Mouse (Mus musculus): ENCODE data around the gene Tmem203. TPM values are rescaled to one million over a fixed set of nuclear protein-coding genes. Genes with fewer than 3 reads are reported as not detected.

The Tmem203 gene
- polyA plus RNA-seq, 1 experiment from 2014 or later: 24.5 TPM

GRCm38 (mm10) chr2:25224766-25225752 lies 30.2 kb upstream of the Tmem203 start:
- peaks cover 7% of the 10 kb centered on the region for H3K36me3 ChIP-seq
- H3K4me3 ChIP-seq: peak overlapping the region; percentile 98
- ATAC-seq (ENCODE audit: borderline replicate concordance, extremely low read depth, low FRiP score, low TSS enrichment): peak; percentile 95
- H3K4me1 ChIP-seq: peaks cover 33% of the 10 kb centered on the region
- H3K9me3 ChIP-seq: no peaks in the 10 kb centered on the region
- H3K27ac ChIP-seq: peak overlapping the region; percentile 99
- peak overlapping the region; percentile 56 for H3K9ac ChIP-seq
- H3K4me2 ChIP-seq: peak overlapping the region; percentile 50
- WGBS: 2% methylated on average over 40 of the region's 41 CpGs
- no peaks in the 10 kb centered on the region for H3K27me3 ChIP-seq

GRCm38 (mm10) chr2:25225811-25226379 lies 29.3 kb upstream of the Tmem203 start:
- peaks cover 7% of the 10 kb centered on the region for H3K36me3 ChIP-seq
- H3K27me3 ChIP-seq: no peaks in the 10 kb centered on the region
- H3K4me2 ChIP-seq: peak overlapping the region; percentile 50
- 68% methylated on average over 8 of the region's 8 CpGs for WGBS
- no peaks in the 10 kb centered on the region for H3K9me3 ChIP-seq
- ATAC-seq (ENCODE audit: borderline replicate concordance, extremely low read depth, low FRiP score, low TSS enrichment): no peak
- H3K27ac ChIP-seq: peak overlapping the region; percentile 99
- H3K9ac ChIP-seq: peak overlapping the region; percentile 56
- peaks cover 33% of the 10 kb centered on the region for H3K4me1 ChIP-seq
- H3K4me3 ChIP-seq: peak overlapping the region; percentile 55; the same call in 1 of the 2 replicates

GRCm38 (mm10) chr2:25226864-25227263 lies 28.4 kb upstream of the Tmem203 start:
- Histone ChIP-seq H3K27ac (no peak overlapping the region), H3K4me3 (no peak overlapping the region), H3K36me3 (peaks cover 3% of the 10 kb centered on the region), H3K4me1 (peaks cover 30% of the 10 kb centered on the region), H3K9ac (no peak overlapping the region), H3K9me3 (no peaks in the 10 kb centered on the region), H3K4me2 (no peak overlapping the region), H3K27me3 (no peaks in the 10 kb centered on the region)
- ATAC-seq (ENCODE audit: borderline replicate concordance, extremely low read depth, low FRiP score, low TSS enrichment): no peak
- 80% methylated on average over 5 of the region's 5 CpGs for WGBS

DNA sequence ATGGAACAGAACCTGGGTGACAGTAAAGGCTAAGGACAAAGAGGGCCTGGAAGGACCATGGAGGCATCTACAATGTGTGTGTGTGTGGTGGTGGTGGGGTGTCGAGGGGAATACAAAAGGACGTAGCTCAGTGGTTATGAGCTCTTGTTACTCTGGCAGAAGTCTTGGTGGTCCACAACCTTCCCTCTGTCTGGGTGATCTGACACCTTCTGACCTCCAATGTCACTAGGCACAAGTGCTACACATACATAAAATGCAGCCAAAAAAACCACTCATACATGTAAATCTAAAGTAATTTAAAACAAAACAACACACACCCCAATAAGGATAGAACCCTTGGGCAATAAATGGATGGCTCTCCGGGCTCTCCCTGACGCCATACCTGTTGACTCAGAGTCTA lies 27.8 kb upstream of the Tmem203 start:
- Histone ChIP-seq H3K4me1 (peaks cover 29% of the 10 kb centered on the region), H3K9me3 (no peaks in the 10 kb centered on the region), H3K27ac (no peak overlapping the region), H3K9ac (no peak overlapping the region), H3K27me3 (no peaks in the 10 kb centered on the region), H3K4me3 (no peak overlapping the region), H3K36me3 (no peaks in the 10 kb centered on the region), H3K4me2 (no peak overlapping the region)
- no peak for ATAC-seq (ENCODE audit: borderline replicate concordance, extremely low read depth, low FRiP score, low TSS enrichment)
- 88% methylated on average over 4 of the region's 4 CpGs for WGBS

- under 1% methylated on average over 7 of the region's 7 CpGs for WGBS
- Histone ChIP-seq H3K9me3 (no peaks in the 10 kb centered on the region), H3K27ac (peak overlapping the region; percentile 58), H3K27me3 (0 out of 2 replicates have a peak, but pooled peaks cover 8% of the 10 kb centered on the region), H3K9ac (no peak overlapping the region), H3K4me2 (peak overlapping the region; percentile 30), H3K4me3 (peak overlapping the region; percentile 5), H3K36me3 (no peaks in the 10 kb centered on the region), H3K4me1 (peaks cover 23% of the 10 kb centered on the region)
- ATAC-seq (ENCODE audit: borderline replicate concordance, extremely low read depth, low FRiP score, low TSS enrichment): peak; percentile 37; the same call in 1 of the 2 replicates
Measured at GRCm38 (mm10) chr2:25228431-25228889, 26.8 kb upstream of the Tmem203 start.

DNA sequence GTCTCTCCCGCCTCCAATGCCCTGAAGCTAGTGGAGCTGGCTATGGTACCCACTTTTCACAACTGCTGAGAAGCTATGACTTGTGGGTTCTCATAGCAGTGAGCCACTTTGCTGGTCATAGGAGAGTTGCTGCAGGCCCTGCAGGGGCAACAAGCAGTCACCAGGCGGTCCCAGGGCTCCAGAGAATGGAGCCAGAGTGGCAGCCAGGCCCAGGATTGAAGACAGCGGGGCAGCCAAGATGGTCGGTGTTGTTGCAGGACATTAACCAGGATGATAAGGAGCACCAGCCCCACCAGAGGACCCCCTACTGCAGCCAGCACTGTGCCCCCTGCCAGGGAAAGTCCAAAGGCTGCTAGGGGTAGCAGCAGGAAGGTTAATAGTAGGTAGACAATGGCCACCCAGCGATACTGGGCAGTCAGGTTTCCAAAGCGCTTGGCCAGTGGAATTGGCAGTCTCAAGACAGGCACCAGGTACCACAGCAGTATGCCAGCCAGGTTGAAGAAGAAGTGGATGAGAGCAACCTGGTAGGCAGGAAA lies 26.2 kb upstream of the Tmem203 start:
- no peak overlapping the region for H3K27ac ChIP-seq
- H3K27me3 ChIP-seq: peaks cover 10% of the 10 kb centered on the region; the same call in 1 of the 2 replicates
- H3K4me2 ChIP-seq: 0 out of 2 replicates have a peak overlapping the region, but pooled peaks have one; percentile 30
- no peaks in the 10 kb centered on the region for H3K36me3 ChIP-seq
- no peak overlapping the region for H3K4me3 ChIP-seq
- peaks cover 19% of the 10 kb centered on the region for H3K4me1 ChIP-seq
- H3K9me3 ChIP-seq: no peaks in the 10 kb centered on the region
- no peak overlapping the region for H3K9ac ChIP-seq
- WGBS: 65% methylated on average over 6 of the region's 6 CpGs
- no peak for ATAC-seq (ENCODE audit: borderline replicate concordance, extremely low read depth, low FRiP score, low TSS enrichment)

DNA sequence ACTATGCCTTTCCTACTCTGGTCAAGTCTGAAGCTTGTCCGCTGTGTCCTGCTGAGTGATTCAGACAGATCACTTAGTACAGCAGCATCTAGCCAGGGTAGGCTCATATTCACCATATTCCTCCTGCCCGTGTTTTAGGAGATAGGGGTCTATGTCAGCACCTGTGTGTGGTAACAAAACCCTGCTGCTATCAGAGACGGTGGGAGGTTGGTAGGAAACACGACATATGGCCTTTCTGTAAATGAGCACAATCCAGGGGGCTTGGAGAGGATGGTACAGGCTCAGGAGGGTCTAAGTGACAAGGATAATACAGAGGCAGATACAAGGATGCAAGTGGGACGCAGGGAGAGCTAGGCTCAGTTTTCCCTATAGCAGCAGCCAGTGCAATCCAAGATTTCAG lies 25.7 kb upstream of the Tmem203 start:
- 72% methylated on average over 5 of the region's 5 CpGs for WGBS
- no peak overlapping the region for H3K4me3 ChIP-seq
- H3K27ac ChIP-seq: no peak overlapping the region
- peaks cover 10% of the 10 kb centered on the region; the same call in 1 of the 2 replicates for H3K27me3 ChIP-seq
- no peak for ATAC-seq (ENCODE audit: borderline replicate concordance, extremely low read depth, low FRiP score, low TSS enrichment)
- H3K9me3 ChIP-seq: no peaks in the 10 kb centered on the region
- no peak overlapping the region for H3K4me2 ChIP-seq
- H3K36me3 ChIP-seq: no peaks in the 10 kb centered on the region
- no peak overlapping the region for H3K9ac ChIP-seq
- peaks cover 19% of the 10 kb centered on the region for H3K4me1 ChIP-seq

DNA sequence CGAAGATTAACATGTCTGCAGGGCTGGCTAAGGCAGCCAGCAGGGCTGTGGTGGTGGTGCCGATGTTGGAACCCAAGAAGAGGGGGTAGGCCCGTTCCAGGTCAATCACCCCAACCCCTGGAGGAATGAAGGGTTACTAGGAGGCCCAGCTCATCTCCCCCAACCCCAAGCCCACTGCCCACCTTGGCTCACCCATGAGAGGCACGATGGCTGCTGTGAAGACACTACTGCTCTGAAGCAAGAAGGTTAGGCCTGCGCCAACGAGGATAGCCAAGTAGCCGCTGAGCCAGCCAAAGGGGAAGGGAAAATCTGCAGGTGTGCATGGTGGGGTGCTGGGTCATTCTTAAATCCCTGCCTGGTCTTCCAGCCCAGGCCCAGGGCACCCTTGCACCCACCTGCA lies 24.7 kb upstream of the Tmem203 start:
- 85% methylated on average over 7 of the region's 7 CpGs for WGBS
- no peaks in the 10 kb centered on the region for H3K9me3 ChIP-seq
- peaks cover 10% of the 10 kb centered on the region for H3K27me3 ChIP-seq
- H3K4me1 ChIP-seq: peaks cover 16% of the 10 kb centered on the region
- H3K9ac ChIP-seq: no peak overlapping the region
- ATAC-seq (ENCODE audit: borderline replicate concordance, extremely low read depth, low FRiP score, low TSS enrichment): no peak
- no peak overlapping the region for H3K4me3 ChIP-seq
- H3K27ac ChIP-seq: no peak overlapping the region
- H3K4me2 ChIP-seq: no peak overlapping the region
- no peaks in the 10 kb centered on the region for H3K36me3 ChIP-seq

GRCm38 (mm10) chr2:25231038-25231437 lies 24.2 kb upstream of the Tmem203 start:
- Histone ChIP-seq H3K27ac (no peak overlapping the region), H3K27me3 (peaks cover 13% of the 10 kb centered on the region), H3K4me3 (no peak overlapping the region), H3K9me3 (no peaks in the 10 kb centered on the region), H3K9ac (no peak overlapping the region), H3K4me2 (no peak overlapping the region), H3K36me3 (no peaks in the 10 kb centered on the region), H3K4me1 (peaks cover 11% of the 10 kb centered on the region)
- no peak for ATAC-seq (ENCODE audit: borderline replicate concordance, extremely low read depth, low FRiP score, low TSS enrichment)
- WGBS: 57% methylated on average over 12 of the region's 12 CpGs

- no peak overlapping the region for H3K27ac ChIP-seq
- WGBS: 71% methylated on average over 4 of the region's 4 CpGs
- no peak for ATAC-seq (ENCODE audit: borderline replicate concordance, extremely low read depth, low FRiP score, low TSS enrichment)
- peaks cover 16% of the 10 kb centered on the region for H3K27me3 ChIP-seq
- no peak overlapping the region for H3K9ac ChIP-seq
- no peak overlapping the region for H3K4me3 ChIP-seq
- H3K4me2 ChIP-seq: no peak overlapping the region
- H3K4me1 ChIP-seq: peaks cover 5% of the 10 kb centered on the region; the same call in 1 of the 2 replicates
- H3K36me3 ChIP-seq: no peaks in the 10 kb centered on the region
- H3K9me3 ChIP-seq: no peaks in the 10 kb centered on the region
Measured at GRCm38 (mm10) chr2:25233421-25233820, 21.8 kb upstream of the Tmem203 start.

DNA sequence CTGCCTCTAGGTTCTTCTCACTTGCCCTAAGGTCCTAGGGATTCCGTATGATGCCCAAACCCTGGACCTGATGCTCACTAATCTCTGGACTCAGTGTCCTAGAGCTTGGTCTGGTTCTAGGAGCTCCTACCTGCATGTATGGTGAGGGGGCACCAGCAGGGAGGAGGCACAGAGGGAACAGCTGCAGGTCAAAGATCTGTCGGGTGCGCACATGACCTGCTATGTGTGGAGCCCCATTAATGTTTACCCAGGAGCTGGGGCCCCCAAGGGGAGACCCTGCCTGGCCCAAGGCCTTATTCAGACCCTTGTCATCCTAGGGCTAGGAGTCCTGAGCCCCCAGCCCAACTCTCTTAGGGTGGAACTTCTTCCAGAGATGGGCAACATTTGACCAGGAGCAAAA lies 21.2 kb upstream of the Tmem203 start, which contains the start of gene Slc34a3:
Gene Slc34a3, minus strand, starts transcription at position 315 of the 400 bp plus-strand sequence.
- no peak within 1 kb of the TSS for H3K27ac ChIP-seq
- H3K27me3 ChIP-seq: peaks cover 16% of the 10 kb centered on the region
- no peak within 1 kb of the TSS for H3K4me3 ChIP-seq
- WGBS: 73% methylated on average over 3 of the region's 3 CpGs
- H3K4me1 ChIP-seq: no peaks in the 10 kb centered on the region; the same call in 1 of the 2 replicates
- H3K9ac ChIP-seq: no peak within 1 kb of the TSS
- no peaks in the 10 kb centered on the region for H3K9me3 ChIP-seq
- ATAC-seq (ENCODE audit: borderline replicate concordance, extremely low read depth, low FRiP score, low TSS enrichment): no peak
- H3K36me3 ChIP-seq: no peaks in the 10 kb centered on the region
- no peak within 1 kb of the TSS for H3K4me2 ChIP-seq

Measured in lung, embryonic 15.5 days (tissue).